Mouse (Mus musculus): Measurements from ENCODE around the gene Chd3. TPM values are rescaled to one million over a fixed set of nuclear protein-coding genes. Genes with fewer than 3 reads are reported as not detected.
"Not testable (repeated sequence)": the region's sequence is repeated elsewhere in the genome, so short reads cannot be mapped to it uniquely, and the experiment has no call there.

Gene Chd3
- total RNA-seq, 2 experiments from 2014 or later = 12.0 to 13.9 TPM

GRCm38 (mm10) chr11:69406867-69407723, 37.9 kb upstream of the Chd3 start:
- no peak for DNase-seq

- DNase-seq = no peak
Measured at GRCm38 (mm10) chr11:69406282-69406681, 37.1 kb upstream of the Chd3 start.

- no peak for DNase-seq
Measured at GRCm38 (mm10) chr11:69405397-69406200, 36.4 kb upstream of the Chd3 start.

GRCm38 (mm10) chr11:69404595-69405396, 35.6 kb upstream of the Chd3 start:
- DNase-seq = no peak

GRCm38 (mm10) chr11:69403691-69404594, 34.7 kb upstream of the Chd3 start:
- DNase-seq = no peak

GRCm38 (mm10) chr11:69401987-69402386, 32.8 kb upstream of the Chd3 start:
- DNase-seq = no peak

DNA sequence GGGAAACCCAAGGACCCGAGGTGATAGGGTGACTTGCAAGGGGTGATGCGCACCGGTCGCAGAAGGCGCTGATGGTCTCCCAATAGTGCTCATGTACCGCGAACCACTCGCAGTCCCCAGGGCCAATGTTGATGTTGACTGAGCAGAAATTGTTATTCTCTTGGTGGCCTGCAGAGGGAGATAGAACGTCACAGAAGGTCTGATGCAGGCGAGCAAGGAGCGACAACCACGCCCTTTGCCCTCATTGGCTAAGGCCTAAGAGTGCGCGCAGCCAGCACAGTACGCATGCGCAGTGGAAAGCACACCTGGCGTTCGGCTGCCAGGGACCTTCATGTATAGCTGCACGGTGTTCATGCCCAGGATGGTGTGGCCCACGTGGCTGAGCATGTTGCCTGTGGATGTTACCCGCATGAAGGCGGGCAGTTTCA, 32.0 kb upstream of the Chd3 start:
- DNase-seq = peak; percentile 83

GRCm38 (mm10) chr11:69400083-69400850, 31.1 kb upstream of the Chd3 start:
- DNase-seq = no peak

DNA sequence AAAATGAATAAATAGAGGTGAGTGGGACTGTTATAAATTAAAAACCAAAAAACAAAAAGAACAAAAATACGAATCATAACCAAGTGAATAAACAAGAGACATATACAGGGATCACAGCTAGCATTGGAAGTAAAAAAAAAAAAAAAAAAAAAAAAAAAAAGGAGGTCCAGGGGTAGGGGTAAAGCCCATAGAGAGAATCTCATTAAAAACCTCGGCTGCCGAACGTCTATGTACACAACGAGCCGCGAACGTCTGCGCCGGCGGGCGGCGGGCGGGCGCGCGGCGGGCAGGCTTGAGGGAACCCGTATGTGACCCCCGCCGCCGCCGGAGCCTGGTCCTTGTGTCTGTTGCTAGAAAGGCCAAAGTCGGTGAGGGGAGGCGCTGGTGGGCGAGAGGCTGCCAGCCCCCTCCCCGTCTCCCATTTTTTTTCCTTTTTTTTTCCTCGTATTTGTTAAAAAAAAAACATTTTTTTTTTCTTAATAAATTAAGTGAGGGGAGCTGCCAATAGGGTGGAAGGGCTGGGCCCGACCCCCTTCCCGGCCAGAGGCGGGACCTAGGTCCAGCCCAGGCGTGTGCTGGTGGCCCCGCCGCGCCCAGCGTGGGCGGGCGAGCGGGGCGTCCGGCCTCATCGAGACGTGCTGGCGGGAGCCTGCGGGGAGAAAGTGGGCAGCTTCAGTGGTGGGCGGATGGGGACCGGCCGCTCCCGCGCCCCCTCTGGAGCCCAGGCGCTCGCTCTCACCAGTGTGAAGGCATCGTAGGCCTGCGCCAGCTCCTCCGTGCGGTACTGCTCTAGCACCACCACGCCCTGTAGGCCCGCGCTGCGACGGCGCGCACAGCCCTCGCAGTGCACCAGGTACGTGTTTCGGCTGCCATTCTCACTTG, 30.2 kb upstream of the Chd3 start:
- DNase-seq = peak; percentile 26

GRCm38 (mm10) chr11:69398486-69399200, 29.4 kb upstream of the Chd3 start:
- DNase-seq = no peak

DNA sequence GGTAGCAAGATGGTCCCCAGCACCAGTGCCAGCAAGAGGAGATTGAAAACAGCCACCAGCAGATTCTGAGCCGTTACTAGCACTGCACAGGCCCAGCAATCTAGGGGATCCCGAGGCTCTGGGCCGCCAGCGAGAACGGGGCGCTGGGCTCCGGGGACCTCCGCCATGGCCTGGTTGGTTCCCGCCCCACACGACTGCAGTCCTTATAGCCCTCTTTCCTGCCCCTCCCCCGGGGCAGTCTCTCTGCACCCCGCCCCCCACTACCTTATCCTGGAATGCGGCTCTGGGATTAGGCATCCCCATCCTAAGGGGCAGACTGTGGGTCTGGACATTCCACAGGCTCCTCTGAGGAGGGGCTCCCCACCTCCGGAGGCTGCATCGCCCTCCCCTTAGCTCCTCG, 28.9 kb upstream of the Chd3 start, which contains the start of gene Tmem88:
TSS of gene Tmem88 (minus strand) at position 176 of the 400 bp plus-strand sequence.
- peak; percentile 59 for DNase-seq

DNA sequence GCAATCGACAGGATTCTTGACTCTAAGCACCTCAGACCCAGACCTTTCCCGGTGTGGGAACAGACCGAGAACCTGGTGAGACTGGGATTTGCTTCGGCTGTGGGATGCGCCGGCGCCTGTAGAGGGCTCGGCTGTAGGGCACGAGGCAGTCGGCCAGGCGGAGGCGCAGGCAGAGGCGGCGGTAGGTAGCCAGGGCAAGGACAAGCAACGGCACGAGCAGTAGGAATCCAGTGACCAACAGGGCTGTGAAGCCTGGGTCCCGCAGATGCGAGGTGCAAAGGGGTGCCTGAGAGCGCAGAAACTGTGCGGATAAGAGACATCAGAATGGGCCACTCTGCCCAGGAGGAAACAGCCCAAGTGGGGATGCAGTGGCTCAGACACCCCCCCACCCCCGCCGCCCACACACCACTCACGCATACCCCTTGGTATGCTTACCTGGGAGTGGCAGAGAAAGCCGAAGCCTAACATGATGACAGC, 28.4 kb upstream of the Chd3 start:
- no peak for DNase-seq

GRCm38 (mm10) chr11:69396772-69397171, 27.6 kb upstream of the Chd3 start:
- DNase-seq = peak; percentile 71

DNA sequence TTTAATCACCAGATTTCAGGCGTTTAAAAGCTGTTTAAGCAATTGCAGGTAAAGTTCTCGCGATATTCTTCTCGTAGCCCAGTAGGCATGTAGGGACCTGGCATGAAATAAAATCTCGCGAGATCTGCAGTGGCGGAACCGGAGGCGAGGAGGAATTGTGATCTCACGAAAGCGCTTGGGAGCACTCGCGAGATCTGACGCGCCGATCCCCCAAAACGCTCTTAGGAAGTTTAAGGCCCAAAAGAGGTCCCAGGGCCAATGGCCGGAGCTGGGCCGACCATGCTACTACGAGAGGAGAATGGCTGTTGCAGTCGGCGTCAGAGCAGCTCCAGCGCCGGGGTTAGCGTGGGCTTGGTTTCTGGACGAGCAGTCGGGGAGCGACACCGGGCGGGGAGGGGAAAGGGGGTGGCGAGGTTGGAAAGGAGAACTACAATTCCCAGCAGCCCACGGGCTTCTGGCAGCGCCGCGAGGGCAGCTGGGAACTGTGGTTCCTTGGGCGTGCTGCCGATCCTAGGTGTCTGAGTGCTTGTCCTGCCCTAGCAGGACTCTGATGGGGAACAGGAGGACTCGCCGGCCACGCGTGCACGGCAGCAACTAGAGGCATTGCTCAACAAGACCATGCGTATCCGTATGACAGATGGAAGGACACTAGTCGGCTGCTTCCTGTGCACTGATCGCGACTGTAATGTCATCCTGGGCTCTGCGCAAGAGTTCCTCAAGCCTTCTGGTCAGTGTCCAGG, 26.6 kb upstream of the Chd3 start:
- peak; percentile 95 for DNase-seq

DNA sequence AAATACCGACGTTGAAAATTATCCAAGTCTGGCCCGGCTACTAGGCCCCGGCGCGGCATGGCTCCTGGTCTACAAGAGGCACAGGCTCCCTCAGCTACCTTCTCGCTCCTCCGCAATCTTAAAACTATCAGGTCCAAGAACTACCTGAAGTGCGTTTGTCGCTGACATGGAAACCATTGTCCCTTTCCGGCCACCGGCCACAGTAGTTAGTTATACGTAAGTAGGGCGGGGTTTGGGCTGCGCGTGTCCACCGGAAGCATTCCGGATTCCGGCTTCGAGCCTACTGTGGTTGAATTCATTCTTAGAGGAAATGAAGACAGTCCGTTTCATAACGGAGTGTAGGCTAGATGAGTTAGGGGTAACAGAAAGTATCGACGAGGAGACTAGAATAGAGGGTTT, 26.0 kb upstream of the Chd3 start, which contains the start of the genes Naa38 and Cyb5d1:
TSS of gene Naa38 (plus strand) at position 253 of the 399 bp plus-strand sequence.
TSS of gene Cyb5d1 (minus strand) at position 397 of the 399 bp plus-strand sequence.
- DNase-seq = peak; percentile 82

DNA sequence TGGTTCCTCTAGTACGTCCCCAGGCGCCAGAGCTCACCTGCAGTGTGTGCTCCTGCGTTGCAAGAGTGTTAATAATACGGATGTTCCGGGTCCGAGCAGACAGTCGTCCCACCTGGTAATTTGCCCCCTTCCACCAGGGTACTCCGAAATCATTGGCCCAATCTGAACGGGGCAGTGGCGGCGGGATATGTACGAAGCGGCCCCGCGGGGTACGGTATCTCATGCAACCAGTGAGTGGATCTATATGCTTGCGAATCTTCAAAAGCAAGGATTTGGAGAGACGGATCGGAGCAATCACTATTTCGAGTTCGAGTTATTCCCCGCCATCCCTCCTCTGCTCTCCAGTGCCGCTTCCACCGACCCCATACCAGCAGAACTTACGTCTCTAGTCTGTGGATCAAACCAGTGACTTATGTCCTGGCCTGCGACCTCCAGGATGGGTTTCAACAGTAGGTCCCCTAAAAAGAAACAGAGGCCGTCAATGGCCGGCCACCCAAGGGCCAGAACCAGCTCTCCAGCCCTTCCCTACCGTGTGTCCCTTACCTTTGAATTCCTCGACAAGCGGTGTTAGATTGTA, 25.5 kb upstream of the Chd3 start:
- DNase-seq = not testable (repeated sequence)

- DNase-seq = no peak
Measured at GRCm38 (mm10) chr11:69390400-69391034, 21.3 kb upstream of the Chd3 start.

All from gastrocnemius, postnatal 25 days (tissue).